Mouse (Mus musculus) midbrain, embryonic 15.5 days (tissue): ENCODE data around the gene Ctso. TPM values are rescaled to one million over a fixed set of nuclear protein-coding genes. Genes with fewer than 3 reads are reported as not detected.

Source experiments
- polyA plus RNA-seq: library from polyadenylated mRNA; unstranded; fragments of >200 nt; fragmentation: Nextera tagmentation; extraction: Ambion mirVana; gene quantifications from 2 replicates; pipeline ENCODE4 v1.2.1, GENCODE M21; 2015

Gene Ctso
- polyA plus RNA-seq, 1 experiment from 2014 or later: 6.5 TPM

Other genes with a start within 250 kb of the Ctso start
- gene Tdo2, start 43.6 kb downstream of the Ctso start, polyA plus RNA-seq: 0.09 TPM in 1 of 2 replicates, not detected in the other
- gene Asic5, start 49.7 kb downstream of the Ctso start, polyA plus RNA-seq: not detected in 2 replicates
- gene Gucy1b1, start 142.1 kb downstream of the Ctso start, polyA plus RNA-seq: 42.9 and 47.1 TPM in 2 replicates
- gene Gucy1a1, start 213.2 kb downstream of the Ctso start, polyA plus RNA-seq: 19.1 and 20.4 TPM in 2 replicates